In the genomic region with DNA sequence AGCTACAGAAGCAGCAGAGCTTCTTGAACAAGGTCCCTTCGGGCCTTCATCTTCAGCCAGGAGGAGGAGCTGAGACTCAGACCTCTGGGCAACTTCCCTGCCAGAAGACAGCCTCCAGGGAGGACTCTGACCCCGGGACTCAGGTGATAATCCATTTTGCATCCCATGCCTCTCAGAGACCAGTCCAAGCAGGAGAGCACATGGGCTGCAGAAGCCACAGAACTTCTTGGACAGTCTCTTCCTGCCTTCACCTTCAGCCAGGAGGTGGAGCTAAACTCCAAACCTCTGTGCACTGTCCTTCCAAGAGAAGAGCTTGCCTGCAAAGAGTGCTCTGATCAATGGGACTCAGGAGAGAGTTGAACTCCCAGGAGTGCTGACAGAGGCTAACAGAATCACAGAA, we compare ENCODE assay signal across 11 mouse cellular contexts.
A peak's percentile ranks its signal among the peaks of the same experiment; 100 is the strongest.
DNase-seq lines count a peak whose midpoint lies in the region; TF ChIP-seq lines count a peak whose summit lies in the region.
"Had no signal": no experiment of that assay in that cellular context is flagged by ENCODE, and none has a peak within 500 bp of the region (broad histone marks: within the 10 kb centered on the region; RNA-seq: fewer than 3 reads in every experiment).

No protein-coding gene starts in this region.

- H3K36me3 ChIP-seq in hindbrain, embryonic 10.5 days, result no peaks in the 10 kb centered on the region

- H3K27me3 ChIP-seq in hindbrain, embryonic 10.5 days (ENCODE audit: insufficient read depth, poor library complexity, severe bottlenecking), result no peaks in the 10 kb centered on the region
- H3K27me3 ChIP-seq in cerebellum, adult 2 months (ENCODE audit: control insufficient read depth, insufficient read depth, low read length), result no peaks in the 10 kb centered on the region
- H3K27me3 ChIP-seq: forebrain, embryonic 13.5 days had no signal

- no peak for TF ChIP-seq POLR2A in cerebellum, adult 2 months (IDR thresholded peaks at IDR 0.05; ENCODE audit: borderline replicate concordance, insufficient read depth, low read length)

- intact Hi-C loops in gastrocnemius, postnatal 14 days (cut with DNase I; ENCODE audit: low total_unique reads), result no loop called here

- DNase-seq in layer of hippocampus, adult 2 months (ENCODE audit: low spot score in 2 of 2), result no peak
- no peak for DNase-seq in layer of hippocampus, adult 18-20 months (ENCODE audit: low spot score in 2 of 2)
- DNase-seq in adrenal gland, postnatal 10 days, result peak; percentile 44
- DNase-seq in gastrocnemius, postnatal 14 days, result peak; percentile 4
- peak; percentile 78 to 90 for DNase-seq in kidney, postnatal 36 days
- DNase-seq in hindbrain, embryonic 10.5 days (ENCODE audit: low spot score), result no peak
- no peak for DNase-seq in thymus, postnatal 0 days (ENCODE audit: low spot score)
- no peak for DNase-seq in cerebellum, adult 2 months
- DNase-seq: cerebellum, adult 8-10 months; spleen, adult 18-20 months had no signal

- no peaks in the 10 kb centered on the region for H3K4me1 ChIP-seq in hindbrain, embryonic 10.5 days (replicated peaks)
- H3K4me1 ChIP-seq in cerebellum, adult 2 months (ENCODE audit: control insufficient read depth, insufficient read depth, low read length), result no peaks in the 10 kb centered on the region; the same call in 1 of the 2 replicates
- H3K4me1 ChIP-seq: forebrain, embryonic 13.5 days had no signal

- no peak overlapping the region for H3K27ac ChIP-seq in layer of hippocampus, adult 2 months
- no peak overlapping the region for H3K27ac ChIP-seq in hindbrain, embryonic 10.5 days
- no peak overlapping the region for H3K27ac ChIP-seq in cerebellum, adult 2 months (ENCODE audit: insufficient read depth, low read length)
- H3K27ac ChIP-seq: forebrain, embryonic 13.5 days had no signal

- peak; percentile 56 for TF ChIP-seq CTCF in layer of hippocampus, adult 2 months (conservative IDR thresholded peaks at IDR 0.05)
- TF ChIP-seq CTCF in cerebellum, adult 2 months (IDR thresholded peaks at IDR 0.05; ENCODE audit: borderline replicate concordance, insufficient read depth, low read depth, low read length), result no peak

- H3K4me3 ChIP-seq in layer of hippocampus, adult 2 months, result no peak overlapping the region
- H3K4me3 ChIP-seq in hindbrain, embryonic 10.5 days, result no peak overlapping the region
- no peak overlapping the region for H3K4me3 ChIP-seq in cerebellum, adult 2 months (replicated peaks; ENCODE audit: insufficient read depth, low read depth, low read length)
- H3K4me3 ChIP-seq: forebrain, embryonic 13.5 days had no signal

- WGBS in hindbrain, embryonic 10.5 days, result 83% methylated on average over 2 of the region's 2 CpGs
- 73% methylated on average over 2 of the region's 2 CpGs for WGBS in cerebellum, adult 2 months

- no peaks in the 10 kb centered on the region for H3K9me3 ChIP-seq in hindbrain, embryonic 10.5 days
- H3K9me3 ChIP-seq: forebrain, embryonic 13.5 days had no signal

Comparison
In these comparisons a context has a peak if more than half of its experiments do, and no peak if none do; other contexts are left out.
1. DNase-seq: peak in adrenal gland, postnatal 10 days (single experiment), gastrocnemius, postnatal 14 days (single experiment) and kidney, postnatal 36 days (2 of 2); none in layer of hippocampus, adult 2 months (0 of 2), layer of hippocampus, adult 18-20 months (0 of 2), hindbrain, embryonic 10.5 days (single experiment), thymus, postnatal 0 days (single experiment) and cerebellum, adult 2 months (0 of 2).